Mouse (Mus musculus) G1E (cell line): ENCODE data around the gene Ltbp4. TPM values are rescaled to one million over a fixed set of nuclear protein-coding genes. Genes with fewer than 3 reads are reported as not detected.
A peak's percentile ranks its signal among the peaks of the same experiment; 100 is the strongest.

Experiments
- ATAC-seq: 2 replicates; pipeline ENCODE4 v1.8.0; 2016; ENCODE audit warnings: mild to moderate bottlenecking; ENCODE audit not compliant: insufficient number of reproducible peaks, poor library complexity, low FRiP score, severe bottlenecking; ENCODE audit errors: extremely low read depth
- DNase-seq: peaks from one replicate; pipeline ENCODE4 v3.0.0; 2012; ENCODE audit warnings: low spot score
- H3K27me3 ChIP-seq: 2 replicates; pipeline ENCODE4 v1.6.1; 2012; ENCODE audit warnings: mild to moderate bottlenecking, low read length, inconsistent platforms; ENCODE audit not compliant: insufficient read depth
- H3K36me3 ChIP-seq: replicated peaks from 2 replicates; pipeline ENCODE3; 2012; ENCODE audit warnings: mild to moderate bottlenecking, inconsistent platforms
- H3K4me1 ChIP-seq: 2 replicates; pipeline ENCODE4 v1.6.1; 2012; ENCODE audit warnings: low read depth, low read length, inconsistent platforms, mixed read lengths; ENCODE audit not compliant: insufficient read depth
- H3K4me3 ChIP-seq: 2 replicates; pipeline ENCODE4 v1.5.1; 2012; ENCODE audit warnings: low read depth, mild to moderate bottlenecking, inconsistent platforms, low read length, moderate library complexity, mixed read lengths
- H3K9me3 ChIP-seq: replicated peaks from 2 replicates; pipeline ENCODE4 v1.6.1; 2012; ENCODE audit warnings: inconsistent platforms
- CTCF ChIP-seq: IDR thresholded peaks from 2 replicates; pipeline ENCODE4 v1.5.1; 2012; ENCODE audit warnings: low read depth, low read length, inconsistent platforms, mixed read lengths
- GATA1 ChIP-seq: IDR thresholded peaks from 2 replicates; pipeline ENCODE4 v1.6.1; 2012; ENCODE audit warnings: borderline replicate concordance, low read length, inconsistent platforms, mixed read lengths
- GATA2 ChIP-seq: IDR thresholded peaks from 2 replicates; pipeline ENCODE4 v1.6.1; 2012; ENCODE audit warnings: low read depth, low read length, inconsistent platforms, borderline replicate concordance
- POLR2AphosphoS5 ChIP-seq: IDR thresholded peaks from 2 replicates; pipeline ENCODE4 v1.6.1; 2012; ENCODE audit warnings: low read depth, low read length, inconsistent platforms; ENCODE audit not compliant: insufficient replicate concordance
- TAL1 ChIP-seq: conservative IDR thresholded peaks from 2 replicates; pipeline ENCODE4 v1.6.1; 2012; ENCODE audit warnings: low read depth, low read length, inconsistent platforms, mixed read lengths
- polyA plus RNA-seq: library from polyadenylated mRNA; stranded (reverse); fragments of >175 nt; gene quantifications from 2 replicates; pipeline ENCODE4 v1.2.3, GENCODE M21; 2012
- total RNA-seq, 2 experiments: library from RNA; stranded (forward) in 1 of 2; stranded (reverse) in 1 of 2; fragments of 200-1000 nt in 1 of 2; fragments of >200 nt in 1 of 2; fragmentation: Nextera tagmentation in 1 of 2; gene quantifications; 2 replicates each; pipeline ENCODE4 v1.2.3; 2014 to 2017

The Ltbp4 gene
- total and polyA plus RNA-seq, 3 experiments, result 0.16 to 9.1 (median 1.0) TPM

DNA sequence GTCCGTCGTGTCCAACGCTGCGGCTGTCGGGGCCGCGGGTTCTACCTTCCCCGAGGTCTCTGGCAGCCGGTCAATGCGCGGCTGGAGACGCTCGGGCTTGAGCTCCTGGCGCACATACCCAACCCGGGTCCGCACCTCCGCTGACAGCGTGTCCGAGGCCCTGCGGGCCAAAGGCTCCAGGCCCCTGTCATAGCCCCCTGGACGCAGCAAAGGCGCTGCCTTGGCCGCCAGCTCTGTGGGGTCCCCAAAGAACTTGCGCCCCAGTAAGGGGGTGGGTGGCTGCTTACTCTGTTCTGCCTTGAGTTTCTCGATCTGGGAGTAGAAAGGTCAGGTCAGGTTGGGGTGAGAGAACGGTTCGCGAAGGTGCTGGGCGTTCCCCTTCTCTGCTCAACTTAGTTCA lies 26.9 kb upstream of the Ltbp4 start:
- Histone ChIP-seq H3K27me3 (peaks cover 3% of the 10 kb centered on the region; the same call in 1 of the 2 replicates), H3K9me3 (peaks cover 12% of the 10 kb centered on the region), H3K36me3 (peaks cover 6% of the 10 kb centered on the region), H3K4me1 (peaks cover 63% of the 10 kb centered on the region), H3K4me3 (peak overlapping the region; percentile 13; the same call in 1 of the 2 replicates)
- no peak for ATAC-seq
- DNase-seq, result no peak
- TF ChIP-seq GATA1 (no peak), POLR2AphosphoS5 (no peak)

DNA sequence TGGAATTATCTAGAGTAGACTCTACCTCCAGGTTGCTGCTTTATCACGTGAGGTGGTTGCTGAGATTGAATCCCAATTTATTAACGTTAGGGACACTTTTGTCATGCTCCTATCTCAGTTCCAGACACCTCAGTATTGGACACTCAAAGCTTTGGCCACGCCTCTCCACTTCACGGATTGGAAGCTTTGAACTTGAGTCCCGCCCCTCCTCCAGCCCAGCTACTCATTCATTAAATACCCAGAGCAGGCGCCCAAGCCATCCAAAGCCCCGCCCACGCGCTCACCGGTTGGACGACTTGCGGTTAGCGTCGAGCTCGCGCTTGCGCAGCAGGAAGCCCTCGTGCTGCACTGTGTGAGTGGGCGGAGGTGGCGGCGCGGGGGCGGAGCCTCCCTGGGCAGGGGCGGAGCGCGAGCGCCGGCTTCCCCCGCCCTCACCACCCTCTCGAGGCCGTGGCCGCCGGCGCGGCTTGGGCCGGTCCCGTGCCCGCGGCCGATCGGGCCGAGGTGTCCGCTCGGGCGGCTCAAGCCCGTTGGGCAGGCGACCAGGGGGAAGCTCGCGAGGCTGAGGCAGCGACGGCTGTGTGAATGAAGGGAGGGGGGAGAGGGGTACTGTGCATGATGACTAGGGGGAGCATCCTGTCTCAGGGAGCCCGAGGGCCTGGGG lies 23.9 kb upstream of the Ltbp4 start:
- peaks cover 6% of the 10 kb centered on the region for H3K36me3 ChIP-seq
- ATAC-seq (peak; percentile 75), DNase-seq (peak; percentile 94)
- H3K9me3 ChIP-seq, result peaks cover 8% of the 10 kb centered on the region
- peaks cover 56% of the 10 kb centered on the region for H3K4me1 ChIP-seq
- H3K4me3 ChIP-seq, result peak overlapping the region; percentile 72
- H3K27me3 ChIP-seq, result peaks cover 3% of the 10 kb centered on the region; the same call in 1 of the 2 replicates
- TF ChIP-seq GATA2, result no peak
- TF ChIP-seq POLR2AphosphoS5, result no peak
- no peak for TF ChIP-seq TAL1
- no peak for TF ChIP-seq GATA1
- no peak for TF ChIP-seq CTCF

- Histone ChIP-seq H3K9me3 (peaks cover 8% of the 10 kb centered on the region), H3K4me3 (no peak overlapping the region), H3K4me1 (peaks cover 54% of the 10 kb centered on the region), H3K27me3 (peaks cover 3% of the 10 kb centered on the region; the same call in 1 of the 2 replicates), H3K36me3 (peaks cover 6% of the 10 kb centered on the region)
- TF ChIP-seq CTCF (no peak), GATA2 (no peak), POLR2AphosphoS5 (no peak), TAL1 (no peak), GATA1 (no peak)
- DNase-seq (no peak), ATAC-seq (no peak)
Measured at GRCm38 (mm10) chr7:27360749-27361148, 23.3 kb upstream of the Ltbp4 start.

DNA sequence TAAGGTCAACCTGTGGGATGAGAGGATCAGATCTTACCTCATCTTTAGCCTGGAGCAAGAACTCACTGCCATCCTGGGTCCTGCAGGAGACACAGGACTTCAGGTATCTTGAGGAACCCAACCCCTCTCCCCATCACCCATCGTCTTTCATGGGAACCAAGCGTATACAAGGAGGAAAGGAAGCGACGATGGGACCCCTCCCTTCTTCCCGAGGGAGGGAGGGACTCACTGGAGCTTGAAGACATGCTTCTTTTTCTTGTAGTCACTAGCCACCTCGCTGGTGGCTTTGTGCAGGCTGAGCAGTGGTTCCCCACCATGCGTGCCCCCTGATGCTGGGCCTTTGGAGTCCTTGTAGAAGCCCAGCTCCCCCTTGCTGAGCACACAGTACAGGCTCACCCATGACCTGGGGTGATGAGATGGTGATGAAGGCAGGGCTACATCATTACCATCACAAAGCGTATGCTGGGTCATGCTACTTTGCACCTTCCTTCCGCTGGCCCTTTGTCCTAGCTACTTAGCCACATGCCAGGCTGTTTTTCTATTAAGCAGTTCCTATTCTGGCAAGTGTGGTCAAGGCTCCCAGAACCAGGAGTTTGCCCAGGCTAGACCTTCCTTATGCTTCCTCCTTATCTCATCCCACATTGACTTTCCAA lies 22.3 kb upstream of the Ltbp4 start:
- peaks cover 6% of the 10 kb centered on the region for H3K36me3 ChIP-seq
- H3K9me3 ChIP-seq, result peaks cover 8% of the 10 kb centered on the region
- TF ChIP-seq CTCF (no peak), GATA2 (no peak), TAL1 (no peak), POLR2AphosphoS5 (no peak), GATA1 (no peak)
- DNase-seq (no peak), ATAC-seq (no peak)
- H3K4me1 ChIP-seq, result peaks cover 55% of the 10 kb centered on the region
- no peaks in the 10 kb centered on the region for H3K27me3 ChIP-seq
- H3K4me3 ChIP-seq, result no peak overlapping the region

- TF ChIP-seq TAL1 (no peak), CTCF (no peak), POLR2AphosphoS5 (no peak), GATA1 (no peak), GATA2 (no peak)
- no peak for ATAC-seq
- no peaks in the 10 kb centered on the region for H3K27me3 ChIP-seq
Measured at GRCm38 (mm10) chr7:27359162-27359561, 21.7 kb upstream of the Ltbp4 start.

GRCm38 (mm10) chr7:27357595-27357978 lies 20.1 kb upstream of the Ltbp4 start:
- no peaks in the 10 kb centered on the region for H3K9me3 ChIP-seq
- peak; percentile 59 for ATAC-seq
- TF ChIP-seq GATA1, result no peak
- no peak for TF ChIP-seq CTCF
- no peak for TF ChIP-seq POLR2AphosphoS5
- TF ChIP-seq GATA2, result no peak
- no peak for TF ChIP-seq TAL1
- H3K36me3 ChIP-seq, result peaks cover 13% of the 10 kb centered on the region
- DNase-seq, result peak; percentile 76
- H3K4me1 ChIP-seq, result peaks cover 73% of the 10 kb centered on the region
- peak overlapping the region; percentile 81 for H3K4me3 ChIP-seq
- H3K27me3 ChIP-seq, result no peaks in the 10 kb centered on the region

More at GRCm38 (mm10) chr7:27359162-27359561, 21.7 kb upstream of the Ltbp4 start:
- peaks cover 4% of the 10 kb centered on the region for H3K9me3 ChIP-seq
- DNase-seq, result no peak
- no peak overlapping the region for H3K4me3 ChIP-seq
- peaks cover 5% of the 10 kb centered on the region for H3K36me3 ChIP-seq
- H3K4me1 ChIP-seq, result peaks cover 61% of the 10 kb centered on the region
